Mouse (Mus musculus) ovary, postnatal 36 days (tissue): ENCODE measurements around the gene Epb41l4b.
A peak's percentile ranks its signal among the peaks of the same experiment; 100 is the strongest.

Experiments used
- DNase-seq: peaks from one replicate; pipeline ENCODE4 v3.0.0; 2022; ENCODE audit warnings: low spot score, mixed read lengths

The Epb41l4b gene

GRCm38 (mm10) chr4:57153068-57153835 is 10.0 kb upstream of the Epb41l4b start:
- DNase-seq, result no peak

- no peak for DNase-seq
These were observed 4.9 kb upstream of the Epb41l4b start for GRCm38 (mm10) chr4:57148182-57148581.

- no peak for DNase-seq
These were observed 737 bp downstream of the Epb41l4b start for GRCm38 (mm10) chr4:57142374-57143025.

GRCm38 (mm10) chr4:57141908-57142361 is 1.3 kb downstream of the Epb41l4b start:
- peak; percentile 24 for DNase-seq

GRCm38 (mm10) chr4:57140992-57141717 is 2.1 kb downstream of the Epb41l4b start:
- no peak for DNase-seq

- DNase-seq, result no peak
These were observed 2.9 kb downstream of the Epb41l4b start for GRCm38 (mm10) chr4:57140200-57140799.

- DNase-seq, result peak; percentile 35
These were observed 3.8 kb downstream of the Epb41l4b start for GRCm38 (mm10) chr4:57139433-57139832.

GRCm38 (mm10) chr4:57138093-57138440 is 5.2 kb downstream of the Epb41l4b start:
- no peak for DNase-seq

GRCm38 (mm10) chr4:57137371-57138092 is 5.7 kb downstream of the Epb41l4b start:
- no peak for DNase-seq

- no peak for DNase-seq
These were observed 7.8 kb downstream of the Epb41l4b start for GRCm38 (mm10) chr4:57135431-57135830.

GRCm38 (mm10) chr4:57134554-57134953 is 8.7 kb downstream of the Epb41l4b start:
- no peak for DNase-seq

- DNase-seq, result no peak
These were observed 11.4 kb downstream of the Epb41l4b start for GRCm38 (mm10) chr4:57131839-57132238.

- DNase-seq, result no peak
These were observed 13.3 kb downstream of the Epb41l4b start for GRCm38 (mm10) chr4:57129718-57130515.

- no peak for DNase-seq
These were observed 20.2 kb downstream of the Epb41l4b start for GRCm38 (mm10) chr4:57123003-57123402.

- DNase-seq, result no peak
These were observed 21.1 kb downstream of the Epb41l4b start for GRCm38 (mm10) chr4:57122166-57122565.

GRCm38 (mm10) chr4:57120563-57120962 is 22.7 kb downstream of the Epb41l4b start:
- peak; percentile 17 for DNase-seq

- no peak for DNase-seq
These were observed 23.3 kb downstream of the Epb41l4b start for GRCm38 (mm10) chr4:57119976-57120375.

GRCm38 (mm10) chr4:57118883-57119282 is 24.4 kb downstream of the Epb41l4b start:
- DNase-seq, result no peak

- DNase-seq, result no peak
These were observed 27.0 kb downstream of the Epb41l4b start for GRCm38 (mm10) chr4:57116278-57116677.

- no peak for DNase-seq
These were observed 28.3 kb downstream of the Epb41l4b start for GRCm38 (mm10) chr4:57114617-57115592.
